Mouse (Mus musculus) intestine, embryonic 16.5 days (tissue): ENCODE measurements at regions not wholly inside any gene's neighbourhood (a gene's known extent, or its start where the extent isn't known, plus 50 kb on each side); places are given as distances from the start of the nearest gene placed in this dataset.

ENCODE experiments used
- ATAC-seq: fragments of 200-750 bp; cut with Nextera tagmentation; 2 replicates; pipeline ENCODE4 v1.8.0; 2017; ENCODE audit warnings: moderate TSS enrichment, moderate library complexity
- H3K27ac ChIP-seq: fragments of 300-500 bp; sonication (generic); 2 replicates; pipeline ENCODE4 v1.5.1; 2014; ENCODE audit warnings: mild to moderate bottlenecking, low read length
- H3K27me3 ChIP-seq: fragments of 300-500 bp; sonication (generic); replicated peaks from 2 replicates; pipeline ENCODE4 v1.6.1; 2014; ENCODE audit warnings: low read length, control low read depth, mixed read lengths; ENCODE audit not compliant: control insufficient read depth, insufficient read depth
- H3K36me3 ChIP-seq: fragments of 300-500 bp; sonication (generic); 2 replicates; pipeline ENCODE4 v1.6.1; 2014; ENCODE audit warnings: low read length, control low read depth; ENCODE audit not compliant: control insufficient read depth, insufficient read depth
- H3K4me1 ChIP-seq: fragments of 300-500 bp; sonication (generic); 2 replicates; pipeline ENCODE4 v1.6.1; 2014; ENCODE audit warnings: low read length, control low read depth, mixed read lengths; ENCODE audit not compliant: control insufficient read depth, insufficient read depth
- H3K4me2 ChIP-seq: fragments of 300-500 bp; sonication (generic); 2 replicates; pipeline ENCODE4 v1.6.1; 2014; ENCODE audit warnings: low read depth, low read length, control low read depth
- H3K4me3 ChIP-seq: fragments of 300-500 bp; sonication (generic); 2 replicates; pipeline ENCODE4 v1.5.1; 2014; ENCODE audit warnings: mild to moderate bottlenecking, low read length
- H3K9ac ChIP-seq: fragments of 300-500 bp; sonication (generic); 2 replicates; pipeline ENCODE4 v1.6.1; 2014; ENCODE audit warnings: low read depth, low read length
- H3K9me3 ChIP-seq: fragments of 300-500 bp; sonication (generic); 2 replicates; pipeline ENCODE4 v1.6.1; 2016; ENCODE audit warnings: low read length, control low read depth; ENCODE audit not compliant: control insufficient read depth
- WGBS: fragments of 180-500 bp; shearing (Covaris S2); extraction: QIAGEN DNeasy Blood & Tissue Kit; methylation state at CpG from one replicate; pipeline ENCODE4 v1.1.7; 2014; 5-methylcytosine and 5-hydroxymethylcytosine counted together

DNA sequence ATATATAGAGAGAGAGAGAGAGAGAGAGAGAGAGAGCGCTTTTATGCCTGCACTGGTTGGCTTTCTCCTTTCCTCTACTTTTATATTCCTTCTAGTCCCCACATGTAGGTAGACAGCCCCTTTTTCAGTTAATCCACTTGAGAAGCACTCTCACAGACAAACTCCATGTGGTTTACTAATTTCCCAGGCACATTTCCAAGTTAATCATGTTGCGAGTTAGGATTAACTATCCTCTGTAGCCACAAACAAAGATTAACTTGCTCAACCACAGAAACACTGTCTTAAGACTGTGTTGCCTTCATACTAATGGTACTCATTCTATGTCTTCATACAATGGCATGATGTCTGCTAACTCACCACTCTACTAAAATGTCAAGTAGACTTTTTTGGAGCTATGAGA, 548.0 kb downstream of the Pdcd6ip start:
- no peaks in the 10 kb centered on the region for H3K9me3 ChIP-seq
- H3K9ac ChIP-seq: no peak overlapping the region
- H3K27me3 ChIP-seq: no peaks in the 10 kb centered on the region
- no peaks in the 10 kb centered on the region for H3K4me1 ChIP-seq
- H3K36me3 ChIP-seq: no peaks in the 10 kb centered on the region
- no peak overlapping the region for H3K4me2 ChIP-seq
- no peak overlapping the region for H3K27ac ChIP-seq
- H3K4me3 ChIP-seq: no peak overlapping the region
- 95% methylated on average over 2 of the region's 2 CpGs for WGBS
- ATAC-seq: no peak

DNA sequence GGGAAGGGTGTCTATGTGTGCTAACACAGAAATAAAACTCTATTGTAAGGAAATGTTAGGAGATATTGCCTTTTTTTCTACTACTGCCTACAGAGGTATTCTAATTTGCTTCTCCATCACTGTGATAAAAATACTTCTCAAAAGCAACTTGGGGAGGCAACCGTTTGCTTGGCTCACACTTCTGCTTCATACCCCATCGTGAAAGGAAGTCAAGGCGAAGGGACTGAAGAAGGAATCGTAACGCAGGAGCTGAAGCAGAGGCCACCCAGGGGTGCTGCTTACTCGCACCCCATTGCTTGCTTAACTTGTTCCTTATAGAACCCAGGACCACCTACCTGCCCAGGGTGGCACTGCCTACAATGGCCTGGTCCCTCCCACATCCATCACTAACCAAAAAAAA, 550.0 kb downstream of the Pdcd6ip start:
- no peaks in the 10 kb centered on the region for H3K9me3 ChIP-seq
- no peak overlapping the region for H3K4me3 ChIP-seq
- no peak for ATAC-seq
- H3K36me3 ChIP-seq: no peaks in the 10 kb centered on the region
- H3K4me2 ChIP-seq: no peak overlapping the region
- 81% methylated on average over 6 of the region's 6 CpGs for WGBS
- no peaks in the 10 kb centered on the region for H3K27me3 ChIP-seq
- no peak overlapping the region for H3K9ac ChIP-seq
- no peaks in the 10 kb centered on the region for H3K4me1 ChIP-seq
- H3K27ac ChIP-seq: no peak overlapping the region

DNA sequence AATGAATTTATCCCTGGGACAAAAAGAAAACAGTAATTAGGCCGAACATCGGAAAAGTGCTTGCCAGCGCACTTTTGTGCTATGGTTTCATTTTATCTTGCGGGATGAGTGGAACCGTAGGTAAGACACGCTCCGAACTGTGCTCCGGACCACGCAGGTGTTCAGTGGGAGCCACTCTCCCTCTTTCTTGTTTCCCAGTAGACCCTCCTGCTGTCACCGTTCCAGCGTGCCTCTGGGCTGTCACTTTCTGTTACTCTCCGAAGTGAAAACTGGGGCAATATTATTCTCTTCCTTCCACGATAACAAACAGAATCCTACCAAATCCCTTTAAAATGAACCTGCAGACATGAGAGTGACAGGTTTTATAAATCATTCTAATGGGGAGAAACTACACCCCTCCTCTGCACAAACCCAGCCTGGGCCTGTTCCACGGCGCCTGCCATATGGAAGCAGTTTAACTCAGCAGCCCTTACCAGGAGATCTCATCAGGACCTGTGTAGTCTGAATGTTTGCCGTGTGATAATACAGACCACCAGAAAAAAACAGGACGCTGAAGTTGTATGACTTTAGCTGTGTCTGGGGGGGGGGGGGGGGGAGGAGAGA, 550.5 kb downstream of the Pdcd6ip start:
- WGBS: 81% methylated on average over 17 of the region's 17 CpGs
- no peak overlapping the region for H3K4me2 ChIP-seq
- no peaks in the 10 kb centered on the region for H3K27me3 ChIP-seq

DNA sequence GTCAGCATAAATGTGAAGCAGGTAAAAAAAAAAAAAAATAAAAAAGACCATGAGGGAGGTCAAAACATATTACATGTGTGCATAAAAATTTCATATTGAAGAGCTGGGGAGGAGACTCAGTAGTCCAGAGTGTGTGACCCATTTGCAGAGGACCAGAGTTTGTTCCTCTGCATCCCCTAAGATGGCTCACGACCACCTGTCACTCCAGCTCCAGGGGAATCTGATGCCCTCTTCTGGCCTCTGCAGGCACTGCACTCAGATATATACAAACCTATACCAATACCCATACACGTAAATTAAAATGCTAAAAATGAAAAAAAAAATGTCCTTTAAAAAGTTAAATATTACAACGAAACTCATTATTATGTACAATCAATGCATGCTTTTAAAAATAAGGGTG, 551.4 kb downstream of the Pdcd6ip start:
- Histone ChIP-seq H3K4me1 (no peaks in the 10 kb centered on the region), H3K4me2 (no peak overlapping the region), H3K36me3 (no peaks in the 10 kb centered on the region), H3K9me3 (no peaks in the 10 kb centered on the region), H3K9ac (no peak overlapping the region), H3K4me3 (no peak overlapping the region), H3K27ac (no peak overlapping the region), H3K27me3 (no peaks in the 10 kb centered on the region)
- 60% methylated on average over 3 of the region's 3 CpGs for WGBS
- no peak for ATAC-seq

More for the DNA sequence above, 550.5 kb downstream of the Pdcd6ip start:
- Histone ChIP-seq H3K27ac (no peak overlapping the region), H3K36me3 (no peaks in the 10 kb centered on the region), H3K4me1 (no peaks in the 10 kb centered on the region), H3K9ac (no peak overlapping the region), H3K9me3 (no peaks in the 10 kb centered on the region), H3K4me3 (no peak overlapping the region)
- no peak for ATAC-seq

DNA sequence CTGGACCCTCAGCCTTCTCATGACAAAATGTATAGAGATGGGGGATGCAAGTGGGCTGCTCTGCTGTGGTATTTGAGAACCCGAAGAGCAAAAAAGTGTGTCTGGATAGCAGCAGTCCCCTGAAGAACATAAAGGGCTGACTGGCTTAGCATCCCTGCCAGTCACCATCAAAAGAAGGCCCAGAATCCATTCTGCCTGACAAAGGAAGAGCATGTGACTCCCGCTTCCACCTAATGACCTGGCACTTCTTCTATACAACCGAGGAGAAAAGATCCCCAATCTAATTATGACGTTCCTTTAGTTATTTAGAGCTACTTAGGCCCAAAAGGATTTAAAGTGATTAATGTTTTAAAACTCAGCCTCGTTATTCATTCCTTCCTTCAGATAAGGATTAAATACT, 559.0 kb downstream of the Pdcd6ip start:
- H3K27me3 ChIP-seq: no peaks in the 10 kb centered on the region
- ATAC-seq: no peak
- H3K4me3 ChIP-seq: no peak overlapping the region
- no peaks in the 10 kb centered on the region for H3K4me1 ChIP-seq
- no peak overlapping the region for H3K9ac ChIP-seq
- H3K27ac ChIP-seq: no peak overlapping the region
- 60% methylated on average over 5 of the region's 5 CpGs for WGBS
- no peaks in the 10 kb centered on the region for H3K9me3 ChIP-seq
- no peak overlapping the region for H3K4me2 ChIP-seq
- H3K36me3 ChIP-seq: no peaks in the 10 kb centered on the region

DNA sequence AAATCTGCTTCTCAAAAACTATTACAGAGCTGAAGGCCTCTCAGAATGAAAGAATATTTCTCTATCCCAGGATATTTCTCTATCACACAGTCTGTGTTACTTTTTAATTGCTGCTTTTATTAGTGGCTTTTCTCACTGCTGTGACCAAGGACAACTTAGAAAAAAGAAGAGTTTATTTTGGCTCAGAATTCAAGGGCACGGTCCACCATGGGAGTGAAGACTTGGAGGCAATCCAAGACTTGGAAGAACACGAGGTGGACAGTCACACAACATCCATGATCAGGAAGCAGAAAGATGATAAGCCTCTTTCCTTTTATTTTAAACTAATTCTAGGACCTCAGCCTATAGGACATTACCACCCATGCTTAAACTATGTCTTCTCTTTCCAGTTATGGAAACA, 561.5 kb downstream of the Pdcd6ip start:
- Histone ChIP-seq H3K9me3 (no peaks in the 10 kb centered on the region), H3K4me2 (no peak overlapping the region), H3K36me3 (no peaks in the 10 kb centered on the region), H3K27ac (no peak overlapping the region), H3K9ac (no peak overlapping the region), H3K4me1 (no peaks in the 10 kb centered on the region), H3K27me3 (no peaks in the 10 kb centered on the region), H3K4me3 (no peak overlapping the region)
- no peak for ATAC-seq
- WGBS: 63% methylated on average over 2 of the region's 2 CpGs

DNA sequence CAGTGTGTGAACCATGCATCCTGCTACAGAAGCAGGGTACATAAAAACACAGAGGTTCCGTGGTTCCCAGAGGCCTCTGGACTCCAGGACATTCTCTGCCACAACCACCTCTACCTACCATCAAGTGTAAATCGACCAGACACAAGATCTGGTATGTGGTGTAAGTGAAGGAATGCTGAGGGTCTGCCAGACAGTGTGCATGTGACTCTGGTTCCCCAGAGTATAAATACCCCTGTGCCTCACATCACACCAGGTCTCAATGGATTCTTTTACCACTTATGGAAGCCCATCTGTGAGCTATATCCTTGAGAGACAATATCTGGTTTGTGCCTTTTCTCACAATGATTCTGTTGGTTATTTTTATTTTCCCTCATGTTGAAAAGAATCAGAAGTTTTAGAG, 563.0 kb downstream of the Pdcd6ip start:
- H3K36me3 ChIP-seq: no peaks in the 10 kb centered on the region
- H3K9me3 ChIP-seq: no peaks in the 10 kb centered on the region
- no peak overlapping the region for H3K4me2 ChIP-seq
- H3K27me3 ChIP-seq: no peaks in the 10 kb centered on the region
- H3K9ac ChIP-seq: no peak overlapping the region
- H3K4me1 ChIP-seq: no peaks in the 10 kb centered on the region
- no peak overlapping the region for H3K27ac ChIP-seq
- no peak overlapping the region for H3K4me3 ChIP-seq
- 67% methylated on average over 2 of the region's 2 CpGs for WGBS
- ATAC-seq: no peak

DNA sequence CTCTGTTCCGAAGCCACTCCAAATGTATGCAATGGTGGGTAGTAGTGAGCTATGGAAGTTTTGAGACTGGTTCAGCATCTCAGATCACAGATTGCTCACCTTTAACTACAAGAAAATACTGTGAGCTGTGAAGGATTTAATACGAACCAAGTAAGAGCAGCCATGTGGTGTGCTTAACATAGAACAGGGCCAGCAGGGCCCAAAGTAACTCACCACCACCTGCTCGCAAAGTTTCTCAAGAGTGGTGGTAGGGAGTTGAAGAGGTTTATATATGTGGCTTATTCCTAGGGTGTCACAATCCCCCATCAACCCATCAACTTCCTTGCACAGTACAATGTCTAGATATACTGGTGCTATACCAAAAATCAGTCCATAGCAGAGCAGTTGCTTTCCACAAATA, 573.4 kb downstream of the Pdcd6ip start:
- Histone ChIP-seq H3K36me3 (no peaks in the 10 kb centered on the region), H3K4me1 (no peaks in the 10 kb centered on the region), H3K4me3 (no peak overlapping the region), H3K9me3 (no peaks in the 10 kb centered on the region), H3K9ac (no peak overlapping the region), H3K27me3 (no peaks in the 10 kb centered on the region), H3K27ac (no peak overlapping the region), H3K4me2 (no peak overlapping the region)
- no peak for ATAC-seq
- 93% methylated on average over 3 of the region's 3 CpGs for WGBS

DNA sequence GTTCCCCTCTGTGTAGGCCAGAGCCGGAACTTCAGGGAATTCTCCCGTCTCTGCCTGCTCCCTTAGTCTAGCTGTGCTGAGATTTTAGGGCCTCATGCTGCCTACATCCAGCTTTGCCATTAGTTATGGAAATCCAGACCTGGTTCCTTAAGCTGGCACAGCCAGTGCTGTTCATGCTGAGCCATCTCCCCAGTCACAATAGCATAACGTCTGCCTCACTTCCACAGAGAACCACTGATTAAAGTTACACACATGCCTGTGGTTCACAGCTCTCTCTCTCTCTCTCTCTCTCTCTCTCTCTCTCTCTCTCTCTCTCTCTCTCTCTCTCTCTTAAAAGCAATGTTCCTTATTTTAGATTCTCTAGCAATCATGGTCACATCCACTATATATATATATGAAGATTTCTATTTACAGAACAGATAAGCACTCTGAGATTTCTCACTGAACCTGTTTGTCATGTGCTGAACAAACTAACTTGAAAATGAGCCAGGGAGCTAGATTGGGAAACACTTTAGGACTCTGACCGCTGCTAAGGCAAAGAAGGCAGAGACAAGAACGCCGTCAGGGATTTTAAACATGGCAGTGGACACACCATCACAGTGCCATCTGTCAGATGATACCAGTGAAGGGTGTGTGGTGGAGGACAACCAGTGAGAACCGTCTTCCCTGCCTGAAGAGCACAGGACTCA, 584.9 kb downstream of the Pdcd6ip start:
- peak; percentile 75 for ATAC-seq
- no peak overlapping the region for H3K4me2 ChIP-seq
- no peak overlapping the region for H3K4me3 ChIP-seq
- H3K27ac ChIP-seq: no peak overlapping the region
- no peaks in the 10 kb centered on the region for H3K27me3 ChIP-seq
- H3K36me3 ChIP-seq: no peaks in the 10 kb centered on the region
- H3K9me3 ChIP-seq: no peaks in the 10 kb centered on the region
- 60% methylated on average over 7 of the region's 7 CpGs for WGBS
- no peaks in the 10 kb centered on the region; the same call in 1 of the 2 replicates for H3K4me1 ChIP-seq
- no peak overlapping the region for H3K9ac ChIP-seq
